Mouse (Mus musculus): Measurements from ENCODE around the gene Pnmt.
"Not testable (repeated sequence)": the region's sequence is repeated elsewhere in the genome, so short reads cannot be mapped to it uniquely, and the experiment has no call there.

The Pnmt gene

DNA sequence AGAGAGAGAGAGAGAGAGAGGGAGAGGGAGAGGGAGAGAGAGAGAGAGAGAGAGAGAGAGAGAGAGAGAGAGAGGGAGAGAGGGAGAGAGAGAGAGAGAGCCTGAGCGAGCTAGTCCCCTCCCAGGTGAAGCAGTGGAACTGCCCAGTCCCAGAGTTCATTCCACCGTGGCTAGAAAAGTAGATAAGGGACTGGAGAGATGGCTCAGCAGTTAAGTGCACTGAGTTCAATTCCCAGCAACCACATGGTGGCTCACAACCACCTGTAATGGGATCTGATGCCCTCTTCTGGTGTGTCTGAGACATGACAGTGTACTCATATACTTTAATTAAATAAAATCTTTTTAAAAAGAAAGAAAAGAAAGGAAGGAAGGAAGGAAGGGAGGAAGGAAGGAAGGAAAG is 3.8 kb upstream of the Pnmt start:
- in situ Hi-C loops (cut with MboI; ENCODE audit: unreplicated experiment in 2 of 2), result not testable (repeated sequence)

GRCm38 (mm10) chr11:98383261-98384030 is 2.8 kb upstream of the Pnmt start, which contains the start of gene Tcap:
Tcap (plus strand) TSS chr11:98383811.
- in situ Hi-C loops (cut with MboI; ENCODE audit: unreplicated experiment in 2 of 2), result no loop called here

- in situ Hi-C loops (cut with MboI; ENCODE audit: unreplicated experiment in 2 of 2), result no loop called here
Measured at GRCm38 (mm10) chr11:98384216-98384615, 2.0 kb upstream of the Pnmt start.

- in situ Hi-C loops (cut with MboI; ENCODE audit: unreplicated experiment in 2 of 2), result loop anchor here (5.0 kb wide), 2 partner anchors 43 to 118 kb away; no protein-coding TSS in a partner anchor
Measured at GRCm38 (mm10) chr11:98384721-98385637, 1.3 kb upstream of the Pnmt start.

DNA sequence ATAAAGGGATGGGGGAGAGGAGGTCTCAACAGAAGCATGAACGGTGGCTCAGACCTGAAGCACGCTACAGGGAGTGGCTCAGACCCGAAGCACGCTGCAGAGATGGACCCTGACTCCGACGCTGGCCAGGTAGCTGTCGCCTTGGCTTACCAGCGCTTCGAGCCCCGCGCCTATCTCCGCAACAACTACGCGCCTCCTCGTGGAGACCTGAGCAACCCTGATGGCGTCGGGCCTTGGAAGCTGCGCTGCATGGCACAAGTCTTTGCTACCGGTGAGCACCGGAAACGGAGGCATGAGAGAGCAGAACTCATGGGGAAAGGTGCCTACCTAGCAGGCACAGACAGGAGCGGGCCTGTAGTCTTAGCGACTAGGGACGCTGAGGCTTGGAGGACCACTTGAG is 346 bp downstream of the Pnmt start:
- in situ Hi-C loops (cut with MboI; ENCODE audit: unreplicated experiment in 2 of 2), result loop anchor here (5.0 kb wide), 2 partner anchors 44 to 119 kb away; no protein-coding TSS in a partner anchor

DNA sequence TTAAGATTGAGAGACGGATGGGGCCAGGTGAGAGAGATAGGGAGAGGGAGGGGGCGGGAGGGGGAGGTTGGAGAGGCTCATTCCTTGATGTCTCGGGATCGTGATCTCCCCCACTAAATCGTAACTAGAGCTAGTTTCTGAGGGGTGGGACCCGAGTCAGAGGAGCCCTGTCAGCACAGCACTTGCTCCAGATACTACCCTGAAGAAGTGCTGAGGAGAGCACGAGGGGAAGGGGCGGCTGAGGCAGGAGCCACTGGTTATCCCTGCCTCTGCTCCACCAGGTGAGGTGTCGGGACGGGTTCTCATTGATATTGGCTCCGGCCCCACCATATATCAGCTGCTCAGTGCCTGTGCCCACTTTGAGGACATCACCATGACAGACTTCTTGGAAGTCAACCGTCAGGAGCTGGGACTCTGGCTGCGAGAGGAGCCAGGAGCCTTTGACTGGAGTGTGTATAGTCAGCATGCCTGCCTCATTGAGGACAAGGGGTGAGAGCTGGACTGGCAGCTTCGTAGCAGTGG is 867 bp downstream of the Pnmt start:
- in situ Hi-C loops (cut with MboI; ENCODE audit: unreplicated experiment in 2 of 2), result loop anchor here (5.0 kb wide), 2 partner anchors 45 to 120 kb away; no protein-coding TSS in a partner anchor

- in situ Hi-C loops (cut with MboI; ENCODE audit: unreplicated experiment in 2 of 2), result loop anchor here (5.0 kb wide), 2 partner anchors 46 to 121 kb away; no protein-coding TSS in a partner anchor
Measured at GRCm38 (mm10) chr11:98388282-98388681, 2.0 kb downstream of the Pnmt start.

- in situ Hi-C loops (cut with MboI; ENCODE audit: unreplicated experiment in 2 of 2), result loop anchor here (5.0 kb wide), 2 partner anchors 47 to 122 kb away; no protein-coding TSS in a partner anchor
Measured at GRCm38 (mm10) chr11:98389221-98389780, 3.1 kb downstream of the Pnmt start.

GRCm38 (mm10) chr11:98390141-98390540 is 3.9 kb downstream of the Pnmt start:
- in situ Hi-C loops (cut with MboI; ENCODE audit: unreplicated experiment in 2 of 2), result no loop called here

DNA sequence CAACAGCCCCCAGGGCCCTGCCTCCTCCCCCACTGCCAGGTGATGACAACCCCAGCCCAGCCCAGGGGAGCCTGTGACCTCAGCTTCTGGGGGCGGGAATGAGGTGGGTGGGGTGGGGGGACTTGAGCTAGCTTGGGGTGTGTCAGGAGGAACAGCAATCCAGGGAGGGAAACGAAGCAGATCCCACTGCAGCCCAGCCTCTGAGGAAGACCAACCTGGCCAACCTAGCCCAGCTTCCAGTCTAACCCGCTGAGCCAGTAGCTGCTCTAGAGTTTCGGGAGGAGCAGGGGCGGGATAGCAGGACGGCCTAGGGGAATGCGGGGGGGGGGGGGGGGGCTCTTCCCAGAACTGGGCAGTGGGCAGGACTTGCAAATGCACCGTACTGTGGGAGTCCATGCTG is 5.8 kb downstream of the Pnmt start:
- in situ Hi-C loops (cut with MboI; ENCODE audit: unreplicated experiment in 2 of 2), result no loop called here

DNA sequence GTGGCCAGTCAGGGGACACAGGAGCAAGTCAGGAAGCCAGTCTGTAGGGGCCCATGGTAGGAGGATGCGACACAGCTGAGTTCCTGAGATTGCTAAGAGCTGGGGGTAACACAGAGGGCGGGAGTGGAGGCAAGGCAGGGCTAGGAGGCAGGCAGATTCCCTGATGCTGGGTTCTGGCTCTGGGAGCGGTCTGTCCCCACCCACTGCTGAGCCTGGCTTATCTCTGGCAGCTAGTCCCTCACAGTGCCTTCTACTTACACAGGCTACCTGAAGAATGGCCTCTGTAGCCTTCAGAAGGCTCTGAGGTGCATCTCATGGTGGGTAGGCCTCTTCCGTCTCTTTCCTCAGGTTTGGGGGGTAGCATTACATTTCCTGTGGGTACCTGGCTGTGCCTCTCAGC is 6.4 kb downstream of the Pnmt start:
- in situ Hi-C loops (cut with MboI; ENCODE audit: unreplicated experiment in 2 of 2), result no loop called here

- in situ Hi-C loops (cut with MboI; ENCODE audit: unreplicated experiment in 2 of 2), result no loop called here
Measured at GRCm38 (mm10) chr11:98393317-98393716, 7.1 kb downstream of the Pnmt start.

DNA sequence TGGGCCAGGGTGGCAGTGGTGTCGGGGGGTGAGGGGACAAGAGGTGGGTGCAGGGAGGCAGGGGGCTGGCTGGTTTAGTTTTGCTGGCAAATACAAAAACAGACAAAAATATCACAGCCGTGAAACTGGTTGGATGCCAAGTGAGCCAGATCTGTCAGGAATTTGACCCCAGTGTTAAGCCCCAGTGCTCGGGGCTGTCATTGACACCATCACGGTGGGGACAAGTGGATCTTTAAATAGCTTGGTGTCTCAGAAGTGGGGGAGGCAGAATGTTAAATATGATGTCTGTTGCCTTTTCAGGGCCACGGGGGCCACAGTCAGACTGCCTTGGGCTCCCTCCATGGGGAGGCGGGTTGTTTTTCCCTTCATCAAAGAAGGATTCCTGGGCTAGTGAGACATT is 8.1 kb downstream of the Pnmt start:
- in situ Hi-C loops (cut with MboI; ENCODE audit: unreplicated experiment in 2 of 2), result no loop called here

DNA sequence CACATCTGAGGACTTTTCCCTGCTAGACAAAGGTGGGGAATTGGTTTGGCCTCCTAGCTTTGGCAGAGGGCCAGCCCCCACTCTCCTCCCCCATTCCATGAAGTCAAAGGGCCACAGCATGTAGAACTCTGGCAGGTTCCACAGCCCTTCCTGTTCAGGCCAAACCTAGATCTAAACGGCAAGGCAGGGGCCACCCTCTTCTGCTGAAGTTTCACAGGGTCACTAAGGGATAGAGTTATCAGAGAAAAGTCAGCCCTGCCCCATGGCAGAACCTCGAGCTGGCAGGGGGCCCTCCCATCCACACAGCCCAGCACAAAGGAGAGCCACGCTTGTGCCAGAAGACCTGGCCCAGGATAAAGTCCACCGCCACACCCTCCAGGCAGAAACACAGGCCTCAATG is 8.8 kb downstream of the Pnmt start:
- in situ Hi-C loops (cut with MboI; ENCODE audit: unreplicated experiment in 2 of 2), result no loop called here

- in situ Hi-C loops (cut with MboI; ENCODE audit: unreplicated experiment in 2 of 2), result no loop called here
Measured at GRCm38 (mm10) chr11:98397946-98398345, 11.7 kb downstream of the Pnmt start.

DNA sequence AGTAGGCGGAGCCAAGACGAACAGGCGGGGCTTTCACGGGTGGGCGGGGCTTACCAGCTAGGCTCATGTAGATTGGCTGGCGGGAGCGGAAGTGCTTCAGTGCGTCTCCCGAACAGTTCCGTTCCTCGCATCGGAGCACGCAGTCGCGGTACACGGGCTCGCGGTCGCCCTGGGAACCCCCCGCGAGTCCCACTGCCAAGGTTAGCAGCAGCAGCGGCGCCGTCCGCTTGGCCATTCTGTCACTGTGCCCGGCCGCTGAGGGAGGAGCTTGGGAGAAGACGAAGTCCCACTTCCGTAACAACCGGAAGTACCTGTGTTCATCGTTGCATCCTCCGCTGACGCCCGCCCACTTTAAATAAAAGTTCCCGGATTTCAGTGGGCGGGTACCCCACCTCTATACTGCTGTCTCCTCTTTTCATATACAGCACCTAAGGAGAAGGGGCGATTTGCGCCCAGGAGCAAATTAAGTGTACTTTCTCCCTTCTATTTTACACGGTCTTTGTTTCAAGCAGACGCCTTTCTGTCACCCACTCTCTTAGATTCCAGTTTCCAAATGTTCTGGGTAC is 14.0 kb downstream of the Pnmt start, which contains the start of gene Pgap3:
TSS of gene Pgap3 (minus strand) at position 330 of the 566 bp plus-strand sequence.
- in situ Hi-C loops (cut with MboI; ENCODE audit: unreplicated experiment in 2 of 2), result no loop called here

DNA sequence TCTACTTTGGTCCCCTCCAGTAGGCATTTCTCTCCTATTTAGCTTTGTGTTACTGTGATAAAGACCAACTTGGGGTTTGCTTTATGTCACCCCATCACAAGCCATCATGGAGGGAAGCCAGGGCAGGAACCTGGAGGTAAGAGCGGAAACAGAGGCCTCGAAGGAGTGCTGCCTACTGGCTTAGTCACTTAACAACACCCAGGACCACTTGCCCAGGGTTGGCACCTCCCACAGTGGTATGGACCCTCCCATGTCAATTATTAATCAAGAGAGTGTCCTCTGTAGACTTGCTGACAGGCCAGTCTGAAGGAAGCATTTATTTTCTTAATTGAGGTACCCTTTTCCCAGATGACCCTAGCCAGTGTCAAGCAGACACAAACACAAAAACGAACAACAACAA is 14.6 kb downstream of the Pnmt start:
- in situ Hi-C loops (cut with MboI; ENCODE audit: unreplicated experiment in 2 of 2), result no loop called here

- in situ Hi-C loops (cut with MboI; ENCODE audit: unreplicated experiment in 2 of 2), result no loop called here
Measured at GRCm38 (mm10) chr11:98406621-98407020, 20.4 kb downstream of the Pnmt start.

DNA sequence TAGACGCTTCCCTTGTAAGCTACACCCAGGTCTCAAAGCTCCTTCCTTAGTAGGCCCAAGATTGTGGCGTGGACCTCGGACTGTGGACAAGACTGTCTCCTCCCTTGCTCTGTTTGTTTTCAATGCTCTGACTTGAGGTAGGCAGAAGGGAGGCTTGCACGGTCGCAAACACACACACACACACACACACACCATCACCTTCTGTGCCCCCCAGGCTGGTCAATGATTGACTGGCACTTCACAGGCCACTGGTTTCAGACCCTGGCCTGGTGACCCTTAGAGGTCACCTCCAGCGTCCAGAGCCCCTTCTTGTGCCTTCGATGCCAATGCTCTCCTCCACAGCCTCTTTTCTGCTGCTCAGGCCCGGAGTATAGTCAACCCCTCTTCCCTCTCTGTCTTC is 22.6 kb downstream of the Pnmt start:
- in situ Hi-C loops (cut with MboI; ENCODE audit: unreplicated experiment in 2 of 2), result no loop called here

DNA sequence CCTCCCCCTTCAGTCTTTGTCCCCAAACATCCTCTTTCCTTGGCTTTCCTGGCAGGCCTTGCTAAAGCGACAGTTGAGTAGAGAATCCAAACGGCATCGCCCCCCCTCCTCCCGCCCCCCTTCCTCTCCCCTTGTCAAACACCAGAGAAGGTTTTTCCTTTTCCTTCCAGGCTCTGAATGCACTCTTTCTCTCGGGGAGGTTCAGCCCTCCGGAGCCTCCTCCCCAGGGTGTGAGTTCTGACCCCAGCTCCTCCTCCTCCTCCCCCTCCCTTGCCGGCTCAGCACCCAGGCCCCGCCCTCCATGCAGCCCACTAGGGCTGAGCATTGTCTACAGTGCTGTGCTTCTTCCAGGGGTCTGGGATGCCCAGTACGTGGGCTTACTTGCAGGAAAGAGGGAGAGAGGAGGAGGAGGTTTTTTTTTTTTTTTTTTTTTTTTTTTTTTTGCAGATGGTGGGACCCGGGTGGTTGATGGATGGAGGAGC is 23.1 kb downstream of the Pnmt start:
- in situ Hi-C loops (cut with MboI; ENCODE audit: unreplicated experiment in 2 of 2), result no loop called here

All from v-Abl transformed pro-B cells (cell line).